Mouse (Mus musculus): Measurements from ENCODE around the gene Prss41. TPM values are rescaled to one million over a fixed set of nuclear protein-coding genes. Genes with fewer than 3 reads are reported as not detected.

Prss41 gene
- polyA plus RNA-seq, 1 experiment: 0.02 TPM

GRCm38 (mm10) chr17:23788973-23789372 lies 55.0 kb downstream of the Prss41 start:
- H3K79me2 ChIP-seq (ENCODE audit: control insufficient read depth, insufficient read depth): no peaks in the 10 kb centered on the region
- H3K4me3 ChIP-seq (ENCODE audit: insufficient read depth, poor library complexity, severe bottlenecking): no peak overlapping the region
- no peaks in the 10 kb centered on the region for H3K27me3 ChIP-seq (ENCODE audit: control insufficient read depth, insufficient read depth, insufficient read length)
- no peak for TF ChIP-seq CEBPB (IDR thresholded peaks at IDR 0.05; ENCODE audit: low read depth)
- peak; percentile 53 for TF ChIP-seq USF1 (IDR thresholded peaks at IDR 0.05; ENCODE audit: low read depth)
- H3K79me3 ChIP-seq (ENCODE audit: low read depth): no peaks in the 10 kb centered on the region
- H3ac ChIP-seq (ENCODE audit: control insufficient read depth, insufficient read length, low read depth): no peak overlapping the region
- H3K36me3 ChIP-seq (ENCODE audit: control insufficient read depth, insufficient read depth): no peaks in the 10 kb centered on the region

Small RNA genes lying within 50 kb of the gene (microRNA-seq; reads per million reads assigned to microRNA genes)
- 0.28 reads per million for gene Mir5125 (ENCODE audit: borderline microRNAs expressed)

Other genes starting within 250 kb of the Prss41 start
- 5.2 TPM for gene Zfp13, start 244.7 kb downstream of the Prss41 start, polyA plus RNA-seq (2012; fragmentation: generic; extraction: Trizol)
- gene Zscan10, start 243.3 kb downstream of the Prss41 start, polyA plus RNA-seq (2012; fragmentation: generic; extraction: Trizol): 0.09 TPM
- gene Mmp25, start 198.9 kb downstream of the Prss41 start, polyA plus RNA-seq (2012; fragmentation: generic; extraction: Trizol): 0.01 TPM
- gene Bicdl2, start 183.7 kb downstream of the Prss41 start, polyA plus RNA-seq (2012; fragmentation: generic; extraction: Trizol): 0.28 TPM
- 253 TPM for gene Hcfc1r1, start 170.6 kb downstream of the Prss41 start, polyA plus RNA-seq (2012; fragmentation: generic; extraction: Trizol)
- gene Thoc6, start 170.3 kb downstream of the Prss41 start, polyA plus RNA-seq (2012; fragmentation: generic; extraction: Trizol): 60.5 TPM
- gene Tnfrsf12a, start 166.7 kb downstream of the Prss41 start, polyA plus RNA-seq (2012; fragmentation: generic; extraction: Trizol): 916 TPM
- gene Cldn6, start 164.9 kb downstream of the Prss41 start, polyA plus RNA-seq (2012; fragmentation: generic; extraction: Trizol): not detected
- gene Cldn9, start 160.1 kb downstream of the Prss41 start, polyA plus RNA-seq (2012; fragmentation: generic; extraction: Trizol): 0.54 TPM
- 0.01 TPM for gene 1520401A03Rik, start 121.4 kb downstream of the Prss41 start, polyA plus RNA-seq (2012; fragmentation: generic; extraction: Trizol)
- 14.8 TPM for gene Pkmyt1, start 117.8 kb downstream of the Prss41 start, polyA plus RNA-seq (2012; fragmentation: generic; extraction: Trizol)
- gene Paqr4, start 103.3 kb downstream of the Prss41 start, polyA plus RNA-seq (2012; fragmentation: generic; extraction: Trizol): 12.5 TPM
- 0.05 TPM for gene Kremen2, start 98.3 kb downstream of the Prss41 start, polyA plus RNA-seq (2012; fragmentation: generic; extraction: Trizol)
- gene Flywch1, start 72.6 kb downstream of the Prss41 start, polyA plus RNA-seq (2012; fragmentation: generic; extraction: Trizol): 92.5 TPM
- gene Flywch2, start 58.1 kb downstream of the Prss41 start, polyA plus RNA-seq (2012; fragmentation: generic; extraction: Trizol): 0.27 TPM
- gene Srrm2, start 53.6 kb downstream of the Prss41 start, polyA plus RNA-seq (2012; fragmentation: generic; extraction: Trizol): 63.8 TPM
- gene Elob, start 15.0 kb downstream of the Prss41 start, polyA plus RNA-seq (2012; fragmentation: generic; extraction: Trizol): 852 TPM
- gene Prss33, start 8.1 kb downstream of the Prss41 start, polyA plus RNA-seq (2012; fragmentation: generic; extraction: Trizol): not detected
- 0.02 TPM for gene Prss32, start 317 bp downstream of the Prss41 start, polyA plus RNA-seq (2012; fragmentation: generic; extraction: Trizol)
- gene Prss21, start 23.9 kb upstream of the Prss41 start, polyA plus RNA-seq (2012; fragmentation: generic; extraction: Trizol): not detected
- not detected for gene Dcpp1, start 36.7 kb upstream of the Prss41 start, polyA plus RNA-seq (2012; fragmentation: generic; extraction: Trizol)
- not detected for gene Dcpp2, start 36.7 kb upstream of the Prss41 start, polyA plus RNA-seq (2012; fragmentation: generic; extraction: Trizol)
- not detected for gene Dcpp3, start 73.3 kb upstream of the Prss41 start, polyA plus RNA-seq (2012; fragmentation: generic; extraction: Trizol)
- gene Sbp, start 97.5 kb upstream of the Prss41 start, polyA plus RNA-seq (2012; fragmentation: generic; extraction: Trizol): not detected
- gene Sbpl, start 111.1 kb upstream of the Prss41 start, polyA plus RNA-seq (2012; fragmentation: generic; extraction: Trizol): not detected
- 0.04 TPM for gene Prss30, start 136.4 kb upstream of the Prss41 start, polyA plus RNA-seq (2012; fragmentation: generic; extraction: Trizol)
- 0.95 TPM for gene Prss22, start 153.9 kb upstream of the Prss41 start, polyA plus RNA-seq (2012; fragmentation: generic; extraction: Trizol)
- gene Prss27, start 194.0 kb upstream of the Prss41 start, polyA plus RNA-seq (2012; fragmentation: generic; extraction: Trizol): 0.16 TPM
- 41.5 TPM for gene Kctd5, start 229.3 kb upstream of the Prss41 start, polyA plus RNA-seq (2012; fragmentation: generic; extraction: Trizol)

All from C2C12 (cell line).